Mouse (Mus musculus): ENCODE measurements around the gene Fbxo44.

GRCm38 (mm10) chr4:148139767-148140097 lies 20.6 kb downstream of the Fbxo44 start:
- no peak for TF ChIP-seq CTCF (IDR thresholded peaks at IDR 0.05; ENCODE audit: low read depth)
- TF ChIP-seq EP300 (IDR thresholded peaks at IDR 0.05; ENCODE audit: low read depth): no peak
